Mouse (Mus musculus): Measurements from ENCODE around the gene Plekhm2. TPM values are rescaled to one million over a fixed set of nuclear protein-coding genes. Genes with fewer than 3 reads are reported as not detected.

Plekhm2 gene
- total RNA-seq (2021) = 100 to 1,000 TPM in 1 of 2 experiments, 10 to 100 TPM in 1; 94.1 to 109 TPM

- DNase-seq (ENCODE audit: low spot score) = no peak
- intact Hi-C loops (cut with DNase I) = loop anchor here (1.0 to 5.0 kb wide), 2 partner anchors 59 to 128 kb away; partner anchors contain the start of genes Casp9, Ddi2 and Dnajc16
Observed at GRCm38 (mm10) chr4:141664799-141665198, at the start of gene Plekhm2. TSS of gene Plekhm2 (minus strand) at chr4:141664899.

GRCm38 (mm10) chr4:141713598-141714142 lies 49.0 kb upstream of the Plekhm2 start:
- intact Hi-C loops (cut with DNase I) = no loop called here
- no peak for DNase-seq (ENCODE audit: low spot score)

- intact Hi-C loops (cut with DNase I) = no loop called here
- no peak for DNase-seq (ENCODE audit: low spot score)
Observed at GRCm38 (mm10) chr4:141711250-141711649, 46.6 kb upstream of the Plekhm2 start.

- DNase-seq (ENCODE audit: low spot score) = no peak
- intact Hi-C loops (cut with DNase I) = no loop called here
Observed at GRCm38 (mm10) chr4:141708971-141709370, 44.3 kb upstream of the Plekhm2 start.

- DNase-seq (ENCODE audit: low spot score) = no peak
- intact Hi-C loops (cut with DNase I) = no loop called here
Observed at GRCm38 (mm10) chr4:141708005-141708404, 43.3 kb upstream of the Plekhm2 start.

- intact Hi-C loops (cut with DNase I) = no loop called here
- no peak for DNase-seq (ENCODE audit: low spot score)
Observed at GRCm38 (mm10) chr4:141705331-141705730, 40.6 kb upstream of the Plekhm2 start.

GRCm38 (mm10) chr4:141704625-141705024 lies 39.9 kb upstream of the Plekhm2 start:
- intact Hi-C loops (cut with DNase I) = no loop called here
- peak; percentile 25 for DNase-seq (ENCODE audit: low spot score)

GRCm38 (mm10) chr4:141694719-141695118 lies 30.0 kb upstream of the Plekhm2 start:
- DNase-seq (ENCODE audit: low spot score) = no peak
- intact Hi-C loops (cut with DNase I) = loop anchor here (5.0 kb wide), 1 partner anchor 77 kb away; the partner anchor contains the start of gene Tmem82

- DNase-seq (ENCODE audit: low spot score) = no peak
- intact Hi-C loops (cut with DNase I) = no loop called here
Observed at GRCm38 (mm10) chr4:141688505-141688904, 23.8 kb upstream of the Plekhm2 start.

- intact Hi-C loops (cut with DNase I) = no loop called here
- DNase-seq (ENCODE audit: low spot score) = no peak
Observed at GRCm38 (mm10) chr4:141686525-141686924, 21.8 kb upstream of the Plekhm2 start.

- intact Hi-C loops (cut with DNase I) = no loop called here
- no peak for DNase-seq (ENCODE audit: low spot score)
Observed at GRCm38 (mm10) chr4:141686093-141686492, 21.4 kb upstream of the Plekhm2 start.

- intact Hi-C loops (cut with DNase I) = no loop called here
- DNase-seq (ENCODE audit: low spot score) = no peak
Observed at GRCm38 (mm10) chr4:141685499-141685898, 20.8 kb upstream of the Plekhm2 start, which contains the start of gene Rsc1a1. TSS of gene Rsc1a1 (minus strand) at chr4:141685599.

GRCm38 (mm10) chr4:141682706-141683230 lies 18.1 kb upstream of the Plekhm2 start:
- no peak for DNase-seq (ENCODE audit: low spot score)
- intact Hi-C loops (cut with DNase I) = no loop called here

- intact Hi-C loops (cut with DNase I) = no loop called here
- DNase-seq (ENCODE audit: low spot score) = peak; percentile 25
Observed at GRCm38 (mm10) chr4:141681767-141682166, 17.1 kb upstream of the Plekhm2 start.

- intact Hi-C loops (cut with DNase I) = no loop called here
- DNase-seq (ENCODE audit: low spot score) = no peak
Observed at GRCm38 (mm10) chr4:141680892-141681291, 16.2 kb upstream of the Plekhm2 start.

- no peak for DNase-seq (ENCODE audit: low spot score)
- intact Hi-C loops (cut with DNase I) = no loop called here
Observed at GRCm38 (mm10) chr4:141679016-141679415, 14.3 kb upstream of the Plekhm2 start.

GRCm38 (mm10) chr4:141676462-141676979 lies 11.8 kb upstream of the Plekhm2 start:
- DNase-seq (ENCODE audit: low spot score) = no peak
- intact Hi-C loops (cut with DNase I) = no loop called here

- DNase-seq (ENCODE audit: low spot score) = no peak
- intact Hi-C loops (cut with DNase I) = no loop called here
Observed at GRCm38 (mm10) chr4:141672325-141672724, 7.6 kb upstream of the Plekhm2 start.

GRCm38 (mm10) chr4:141671389-141671788 lies 6.7 kb upstream of the Plekhm2 start:
- no peak for DNase-seq (ENCODE audit: low spot score)
- intact Hi-C loops (cut with DNase I) = no loop called here

- intact Hi-C loops (cut with DNase I) = no loop called here
- DNase-seq (ENCODE audit: low spot score) = no peak
Observed at GRCm38 (mm10) chr4:141669898-141670712, 5.4 kb upstream of the Plekhm2 start.

Data from heart, postnatal 25 days (tissue).